Mouse (Mus musculus) hindlimb bud, embryonic 11.5 days (tissue): ENCODE results near the gene Il17rc.

ENCODE experiments used
- DNase-seq: peaks from one replicate; pipeline ENCODE4 v3.0.0-alpha.2; 2012; ENCODE audit warnings: low read depth, low spot score; ENCODE audit errors: extremely low spot score

Il17rc gene

GRCm38 (mm10) chr6:113451839-113452238 is 19.4 kb upstream of the Il17rc start:
- DNase-seq: no peak

DNA sequence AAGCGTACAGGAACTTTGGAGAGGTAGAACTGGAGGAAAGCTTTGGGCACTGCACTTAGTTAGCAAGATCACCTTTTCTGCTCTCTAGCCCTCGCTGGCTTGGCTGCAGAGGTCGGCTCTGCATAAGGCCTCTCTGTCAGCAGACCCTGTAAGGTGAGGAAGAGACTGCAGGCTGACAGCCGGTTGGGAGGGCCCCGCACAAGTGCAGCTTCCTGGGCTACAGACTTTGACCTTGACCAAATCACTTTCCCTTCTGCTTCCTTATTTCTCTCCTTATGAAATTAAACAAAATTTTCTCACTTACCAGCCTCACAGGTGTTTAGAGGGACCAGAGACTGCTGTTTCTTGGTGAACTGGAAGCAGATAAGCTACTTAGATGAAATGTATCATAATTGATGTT is 16.2 kb upstream of the Il17rc start:
- no peak for DNase-seq

GRCm38 (mm10) chr6:113457952-113458534 is 13.2 kb upstream of the Il17rc start, which contains the start of gene Il17re:
TSS of gene Il17re (plus strand) at chr6:113458484.
- no peak for DNase-seq

DNA sequence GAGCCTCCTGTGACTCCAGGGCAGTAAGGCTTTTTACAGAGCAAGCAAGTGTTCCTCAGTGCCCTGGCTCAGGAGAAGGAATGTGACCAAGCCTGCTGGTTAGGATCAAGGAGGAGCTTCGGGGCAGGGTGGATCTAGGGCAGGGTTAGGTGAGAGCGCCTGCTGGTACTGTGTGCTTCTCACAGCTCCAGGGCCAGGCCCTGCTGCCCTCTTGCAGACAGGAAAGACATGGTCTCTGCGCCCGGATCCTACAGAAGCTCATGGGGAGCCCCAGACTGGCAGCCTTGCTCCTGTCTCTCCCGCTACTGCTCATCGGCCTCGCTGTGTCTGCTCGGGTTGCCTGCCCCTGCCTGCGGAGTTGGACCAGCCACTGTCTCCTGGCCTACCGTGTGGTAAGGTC is 12.6 kb upstream of the Il17rc start:
- DNase-seq: no peak

- no peak for DNase-seq
These were observed 7.2 kb upstream of the Il17rc start for GRCm38 (mm10) chr6:113464040-113464439.

DNA sequence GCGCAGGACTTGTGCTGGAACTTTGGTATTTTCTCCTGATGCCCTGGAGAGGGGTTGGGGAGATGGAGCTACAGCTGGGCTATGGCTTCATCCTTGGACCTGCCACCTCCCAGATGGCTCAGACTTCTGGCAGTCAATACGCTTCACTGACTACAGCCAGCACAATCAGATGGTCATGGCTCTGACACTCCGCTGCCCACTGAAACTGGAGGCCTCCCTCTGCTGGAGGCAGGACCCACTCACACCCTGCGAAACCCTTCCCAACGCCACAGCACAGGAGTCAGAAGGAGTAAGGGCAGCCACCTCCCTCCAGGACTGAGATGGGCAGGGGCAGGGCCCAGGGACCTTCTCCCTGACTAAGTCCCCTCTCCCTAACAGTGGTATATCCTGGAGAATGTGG is 5.6 kb upstream of the Il17rc start:
- no peak for DNase-seq

DNA sequence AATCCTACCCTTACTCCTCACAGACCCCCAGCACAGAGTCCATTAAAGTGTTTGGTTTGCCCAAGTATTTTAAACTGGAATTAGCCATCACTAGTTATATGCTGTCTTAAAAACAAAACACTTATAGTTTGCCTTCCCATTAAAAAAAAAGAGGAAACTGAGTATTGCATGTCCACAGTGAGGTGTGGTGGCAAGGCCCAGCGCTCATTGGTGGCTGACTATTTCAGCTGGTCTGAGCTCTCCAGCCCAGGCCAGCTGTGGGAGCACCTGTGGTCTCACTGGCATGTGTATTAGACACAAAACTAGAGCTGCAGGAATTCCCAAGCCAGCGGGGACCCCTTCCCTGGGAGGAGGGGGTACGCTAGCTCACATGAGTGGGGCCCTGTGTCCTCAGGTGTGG is 2.7 kb upstream of the Il17rc start:
- DNase-seq: no peak

DNA sequence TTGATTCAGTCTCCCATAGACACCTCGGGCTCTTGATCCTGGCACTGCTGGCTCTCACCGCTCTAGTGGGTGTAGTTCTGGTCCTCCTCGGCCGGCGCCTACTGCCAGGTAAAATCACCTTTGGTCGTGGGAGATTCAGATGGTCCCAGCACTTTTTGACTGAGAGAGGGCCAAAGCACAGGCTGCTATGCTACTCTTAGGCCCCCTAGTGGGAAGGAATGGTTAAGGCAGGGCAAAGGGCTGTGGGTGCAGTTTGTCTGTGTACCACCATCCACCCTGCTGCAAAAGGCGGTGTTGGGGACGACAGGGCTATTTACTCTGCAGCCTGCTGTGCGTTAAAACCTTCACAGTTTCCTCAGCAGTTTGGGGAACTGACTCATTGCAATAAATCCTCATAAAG is 2.2 kb upstream of the Il17rc start:
- peak; percentile 24 for DNase-seq

DNA sequence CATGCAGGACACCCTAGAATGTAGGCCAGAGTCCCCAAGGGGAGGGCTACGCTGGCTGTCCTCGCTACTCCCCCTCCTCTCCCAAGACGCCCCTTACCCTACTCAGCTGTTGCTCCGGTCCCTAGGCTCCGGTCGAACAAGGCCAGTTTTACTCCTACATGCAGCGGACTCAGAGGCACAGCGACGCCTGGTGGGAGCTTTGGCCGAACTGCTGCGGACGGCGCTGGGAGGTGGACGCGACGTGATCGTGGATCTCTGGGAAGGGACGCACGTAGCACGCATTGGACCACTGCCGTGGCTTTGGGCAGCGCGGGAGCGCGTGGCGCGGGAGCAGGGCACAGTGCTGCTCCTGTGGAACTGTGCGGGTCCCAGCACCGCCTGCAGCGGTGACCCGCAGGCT is 1.8 kb upstream of the Il17rc start:
- DNase-seq: peak; percentile 28

GRCm38 (mm10) chr6:113472061-113472460 is 834 bp downstream of the Il17rc start:
- DNase-seq: no peak

GRCm38 (mm10) chr6:113473246-113473645 is 2.0 kb downstream of the Il17rc start:
- DNase-seq: no peak

GRCm38 (mm10) chr6:113473715-113474114 is 2.5 kb downstream of the Il17rc start:
- DNase-seq: no peak

DNA sequence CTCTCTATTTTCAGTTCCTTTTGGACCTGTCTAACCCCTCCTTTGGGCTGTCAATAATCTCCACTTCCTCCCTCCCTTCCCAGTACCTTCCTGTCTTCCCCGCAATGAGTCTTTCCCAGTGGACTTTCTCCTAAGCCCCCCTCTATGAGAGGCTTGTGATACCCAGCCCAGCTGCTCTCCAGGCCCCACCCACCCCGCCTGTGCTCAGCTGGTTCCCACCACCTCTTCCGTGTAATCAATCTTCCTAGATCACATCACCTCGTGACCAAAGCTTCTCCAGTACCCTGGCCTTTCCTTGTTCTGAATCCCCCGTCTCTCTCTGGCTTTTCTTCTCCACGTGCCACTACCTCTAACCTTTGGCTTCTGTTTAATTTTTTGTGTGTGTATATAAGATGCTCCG is 6.1 kb downstream of the Il17rc start:
- DNase-seq: no peak

DNA sequence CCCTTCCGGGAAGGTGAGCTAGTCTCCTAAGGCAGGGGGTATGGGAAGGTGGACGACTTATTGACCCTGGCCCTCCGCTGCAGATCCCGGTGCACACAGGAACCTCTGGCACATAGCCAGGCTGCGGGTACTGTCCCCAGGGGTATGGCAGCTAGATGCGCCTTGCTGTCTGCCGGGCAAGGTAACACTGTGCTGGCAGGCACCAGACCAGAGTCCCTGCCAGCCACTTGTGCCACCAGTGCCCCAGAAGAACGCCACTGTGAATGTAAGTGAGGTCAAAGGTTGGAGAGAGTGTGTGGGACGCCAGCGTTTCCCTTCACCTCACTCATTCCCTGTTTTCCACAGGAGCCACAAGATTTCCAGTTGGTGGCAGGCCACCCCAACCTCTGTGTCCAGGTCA is 7.7 kb downstream of the Il17rc start:
- no peak for DNase-seq

- DNase-seq: no peak
These were observed 9.5 kb downstream of the Il17rc start for GRCm38 (mm10) chr6:113480555-113481373.

GRCm38 (mm10) chr6:113482477-113483099 is 11.4 kb downstream of the Il17rc start:
- no peak for DNase-seq

DNA sequence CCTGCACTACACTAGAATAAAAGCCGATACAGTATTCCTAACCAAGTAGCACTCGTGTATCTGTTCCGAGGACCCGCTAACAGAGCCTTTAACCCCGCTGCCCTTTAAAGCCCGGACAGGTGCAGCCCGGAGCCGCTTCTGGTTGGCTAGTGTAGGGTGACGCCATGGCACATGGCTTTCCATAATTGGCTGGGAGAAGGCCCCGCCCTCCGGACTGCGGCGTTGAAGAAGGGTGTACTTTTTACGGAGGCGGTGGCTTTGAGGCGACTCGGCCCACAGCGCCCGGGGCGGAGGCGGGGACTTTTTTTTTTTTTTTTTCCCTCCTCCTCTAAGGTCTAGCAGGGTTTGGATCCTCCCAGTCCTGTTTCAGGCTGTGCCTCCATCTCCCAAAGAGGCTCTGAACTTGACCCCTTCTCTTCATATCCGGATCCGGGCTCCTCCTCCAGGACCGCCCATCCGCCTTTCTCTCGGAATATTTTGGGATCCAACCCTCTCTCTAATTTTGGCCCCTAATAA is 11.9 kb downstream of the Il17rc start, which contains the start of gene Creld1:
Gene Creld1, plus strand, starts transcription at position 198 of the 516 bp plus-strand sequence.
- DNase-seq: peak; percentile 68

GRCm38 (mm10) chr6:113483729-113484128 is 12.5 kb downstream of the Il17rc start:
- DNase-seq: no peak

DNA sequence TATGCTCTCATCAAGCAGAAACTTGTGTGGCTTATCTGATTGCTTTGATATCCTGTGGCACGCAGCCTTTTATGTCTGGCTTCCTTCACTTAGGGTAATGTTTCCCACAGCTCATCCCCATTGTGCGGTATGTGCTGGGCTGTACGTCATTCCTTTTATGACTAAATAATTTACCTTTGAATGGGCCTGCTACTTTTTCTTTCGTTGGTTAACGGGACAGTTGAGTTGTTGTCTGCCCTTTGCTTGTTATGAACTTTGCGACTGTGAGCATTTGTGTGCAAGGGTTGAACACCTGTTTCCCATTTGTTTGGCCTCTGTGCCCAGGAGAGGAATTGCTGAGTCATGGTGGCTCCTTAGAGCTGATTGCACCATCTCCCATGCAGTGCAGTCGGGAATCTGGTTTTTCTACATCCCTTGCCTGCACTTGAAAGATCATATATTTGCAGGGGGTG is 15.9 kb downstream of the Il17rc start:
- DNase-seq: peak; percentile 75

DNA sequence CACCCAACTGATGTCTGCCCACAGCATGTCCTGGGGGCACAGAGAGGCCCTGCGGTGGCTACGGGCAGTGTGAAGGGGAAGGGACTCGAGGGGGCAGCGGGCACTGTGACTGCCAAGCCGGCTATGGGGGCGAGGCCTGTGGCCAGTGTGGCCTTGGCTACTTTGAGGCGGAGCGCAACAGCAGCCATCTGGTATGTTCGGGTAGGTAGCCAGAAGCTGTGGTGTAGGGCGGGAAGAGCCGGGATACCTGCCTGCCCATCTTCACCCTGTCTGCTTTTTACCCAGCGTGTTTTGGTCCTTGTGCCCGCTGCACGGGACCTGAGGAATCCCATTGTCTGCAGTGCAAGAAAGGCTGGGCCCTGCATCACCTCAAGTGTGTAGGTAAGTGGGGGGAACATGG is 18.2 kb downstream of the Il17rc start:
- DNase-seq: no peak

GRCm38 (mm10) chr6:113492101-113492864 is 21.1 kb downstream of the Il17rc start:
- no peak for DNase-seq
